Mouse (Mus musculus): ENCODE data around the gene Olfr522. TPM values are rescaled to one million over a fixed set of nuclear protein-coding genes. Genes with fewer than 3 reads are reported as not detected.

Gene Olfr522
- polyA plus RNA-seq, 1 experiment from 2014 or later: 0.16 TPM

Other genes starting within 250 kb of the Olfr522 start
- gene Utf1, start 221.0 kb downstream of the Olfr522 start, polyA plus RNA-seq (2015; fragmentation: Nextera tagmentation; extraction: Ambion mirVana): 0.17 TPM in 1 of 2 replicates, not detected in the other
- 3.6 and 5.0 TPM in 2 replicates for gene 6430531B16Rik, start 186.0 kb downstream of the Olfr522 start, polyA plus RNA-seq (2015; fragmentation: Nextera tagmentation; extraction: Ambion mirVana)
- gene Adam8, start 172.2 kb downstream of the Olfr522 start, polyA plus RNA-seq (2015; fragmentation: Nextera tagmentation; extraction: Ambion mirVana): 2.8 and 4.0 TPM in 2 replicates
- 38.5 and 39.0 TPM in 2 replicates for gene Zfp511, start 128.4 kb downstream of the Olfr522 start, polyA plus RNA-seq (2015; fragmentation: Nextera tagmentation; extraction: Ambion mirVana)
- gene Tubgcp2, start 128.1 kb downstream of the Olfr522 start, polyA plus RNA-seq (2015; fragmentation: Nextera tagmentation; extraction: Ambion mirVana): 49.7 and 55.3 TPM in 2 replicates
- gene Msx3, start 115.7 kb downstream of the Olfr522 start, polyA plus RNA-seq (2015; fragmentation: Nextera tagmentation; extraction: Ambion mirVana): not detected in 2 replicates
- 3.4 and 3.7 TPM in 2 replicates for gene Caly, start 82.2 kb downstream of the Olfr522 start, polyA plus RNA-seq (2015; fragmentation: Nextera tagmentation; extraction: Ambion mirVana)
- gene Prap1, start 71.4 kb downstream of the Olfr522 start, polyA plus RNA-seq (2015; fragmentation: Nextera tagmentation; extraction: Ambion mirVana): 0.28 TPM in 1 of 2 replicates, not detected in the other
- gene Fuom, start 62.3 kb downstream of the Olfr522 start, polyA plus RNA-seq (2015; fragmentation: Nextera tagmentation; extraction: Ambion mirVana): 26.9 and 29.0 TPM in 2 replicates
- gene Paox, start 49.0 kb downstream of the Olfr522 start, polyA plus RNA-seq (2015; fragmentation: Nextera tagmentation; extraction: Ambion mirVana): 20.0 and 20.5 TPM in 2 replicates
- gene Echs1, start 48.3 kb downstream of the Olfr522 start, polyA plus RNA-seq (2015; fragmentation: Nextera tagmentation; extraction: Ambion mirVana): 127 and 132 TPM in 2 replicates
- gene Mtg1, start 27.2 kb downstream of the Olfr522 start, polyA plus RNA-seq (2015; fragmentation: Nextera tagmentation; extraction: Ambion mirVana): 22.2 and 23.2 TPM in 2 replicates
- 0.87 and 1.3 TPM in 2 replicates for gene Sprn, start 9.9 kb downstream of the Olfr522 start, polyA plus RNA-seq (2015; fragmentation: Nextera tagmentation; extraction: Ambion mirVana)
- 0.39 and 0.57 TPM in 2 replicates for gene Olfr523, start 8.5 kb upstream of the Olfr522 start, polyA plus RNA-seq (2015; fragmentation: Nextera tagmentation; extraction: Ambion mirVana)
- not detected in 2 replicates for gene Olfr524, start 41.2 kb upstream of the Olfr522 start, polyA plus RNA-seq (2015; fragmentation: Nextera tagmentation; extraction: Ambion mirVana)
- gene Cd163l1, start 53.5 kb upstream of the Olfr522 start, polyA plus RNA-seq (2015; fragmentation: Nextera tagmentation; extraction: Ambion mirVana): 0.13 and 0.24 TPM in 2 replicates
- gene 5830411N06Rik, start 82.5 kb upstream of the Olfr522 start, polyA plus RNA-seq (2015; fragmentation: Nextera tagmentation; extraction: Ambion mirVana): not detected in 2 replicates
- 0.16 TPM in 1 of 2 replicates, not detected in the other for gene Olfr525, start 156.1 kb upstream of the Olfr522 start, polyA plus RNA-seq (2015; fragmentation: Nextera tagmentation; extraction: Ambion mirVana)
- gene Olfr527, start 169.3 kb upstream of the Olfr522 start, polyA plus RNA-seq (2015; fragmentation: Nextera tagmentation; extraction: Ambion mirVana): 0.23 TPM in 1 of 2 replicates, not detected in the other
- not detected in 2 replicates for gene Olfr60, start 196.9 kb upstream of the Olfr522 start, polyA plus RNA-seq (2015; fragmentation: Nextera tagmentation; extraction: Ambion mirVana)
- 0.14 TPM in 1 of 2 replicates, not detected in the other for gene Olfr530, start 211.6 kb upstream of the Olfr522 start, polyA plus RNA-seq (2015; fragmentation: Nextera tagmentation; extraction: Ambion mirVana)
- gene Olfr531, start 238.2 kb upstream of the Olfr522 start, polyA plus RNA-seq (2015; fragmentation: Nextera tagmentation; extraction: Ambion mirVana): not detected in 2 replicates